In the genomic region with DNA sequence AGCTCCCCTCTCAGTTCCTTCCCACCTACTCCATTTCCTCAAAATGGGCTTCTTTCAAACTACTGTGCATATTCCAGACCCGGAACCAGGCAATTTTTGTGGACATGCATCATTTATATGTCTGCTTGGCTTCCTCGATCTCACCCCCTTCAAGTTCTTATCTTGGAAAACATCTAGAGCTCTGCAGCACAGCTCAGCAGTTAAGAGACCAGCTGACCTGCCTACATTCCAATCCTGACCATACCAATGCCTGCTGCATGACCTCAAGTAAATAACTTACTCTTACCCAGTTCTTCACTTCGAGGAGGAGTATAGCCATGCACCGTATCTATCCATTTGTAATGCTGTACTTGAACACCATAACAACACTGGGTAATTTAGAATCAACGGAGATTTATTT, we compare ENCODE assay signal across 13 mouse cellular contexts.
"Had no signal": no experiment of that assay in that cellular context is flagged by ENCODE, and none has a peak within 500 bp of the region (broad histone marks: within the 10 kb centered on the region; RNA-seq: fewer than 3 reads in every experiment).

No protein-coding gene starts in this region.

- H3K9ac ChIP-seq: limb, embryonic 12.5 days; liver, embryonic 13.5 days; liver, postnatal 0 days; lung, embryonic 15.5 days; midbrain, embryonic 12.5 days had no signal

- H3K4me1 ChIP-seq: limb, embryonic 12.5 days; liver, embryonic 13.5 days; lung, embryonic 15.5 days; megakaryocyte, embryonic 14.5 days had no signal

- H3K4me2 ChIP-seq: limb, embryonic 12.5 days; liver, embryonic 13.5 days; lung, embryonic 15.5 days; midbrain, embryonic 12.5 days had no signal

- ATAC-seq: hindbrain, embryonic 16.5 days; inflammation-experienced regulatory T-cells, adult 6 months; liver, postnatal 0 days had no signal

- H3K27me3 ChIP-seq: limb, embryonic 12.5 days; liver, embryonic 13.5 days; lung, embryonic 15.5 days; midbrain, embryonic 12.5 days had no signal

- H3K27ac ChIP-seq: layer of hippocampus, adult 2 months; limb, embryonic 12.5 days; liver, embryonic 13.5 days; lung, embryonic 15.5 days; macrophage; midbrain, embryonic 12.5 days had no signal

- DNase-seq: liver; liver, embryonic 13.5 days; liver, postnatal 0 days; right cerebral cortex, postnatal 14 days; thymus, postnatal 36 days had no signal

- H3K9me3 ChIP-seq: limb, embryonic 12.5 days; liver, embryonic 13.5 days; lung, embryonic 15.5 days; midbrain, embryonic 12.5 days had no signal

- H3K36me3 ChIP-seq: limb, embryonic 12.5 days; liver, embryonic 13.5 days; lung, embryonic 15.5 days; midbrain, embryonic 12.5 days had no signal

- H3K4me3 ChIP-seq: layer of hippocampus, adult 2 months; limb, embryonic 12.5 days; liver, embryonic 13.5 days; lung, embryonic 15.5 days; megakaryocyte, embryonic 14.5 days; midbrain, embryonic 12.5 days had no signal
